Mouse (Mus musculus): ENCODE results near the gene S100a8. TPM values are rescaled to one million over a fixed set of nuclear protein-coding genes. Genes with fewer than 3 reads are reported as not detected.

S100a8 gene
- 1 to 10 TPM; 2.4 to 3.3 TPM for total RNA-seq (2021)

DNA sequence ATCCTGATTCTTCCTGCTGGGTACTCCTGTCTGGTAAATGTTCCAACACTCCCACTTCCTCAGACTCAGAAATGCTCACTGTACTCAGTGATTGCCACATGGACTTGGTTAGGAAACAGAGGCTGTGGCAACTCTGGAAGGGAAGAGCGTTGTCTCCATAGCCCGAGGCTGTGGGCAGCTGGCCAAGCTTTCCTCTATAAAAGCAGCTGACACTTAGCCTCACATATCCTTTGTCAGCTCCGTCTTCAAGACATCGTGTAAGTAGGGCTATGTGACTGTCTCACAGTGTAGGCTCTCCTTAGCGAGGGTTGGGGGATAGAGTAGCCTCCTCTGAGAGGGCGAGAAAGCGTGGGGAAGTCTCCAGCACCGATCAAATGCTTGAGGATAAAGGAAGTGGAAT lies at the start of gene S100a8:
Gene S100a8 (plus strand): TSS at position 133 of the 400 bp plus-strand sequence.
- peak in 1 of 2 experiments; percentile 11 for DNase-seq
- intact Hi-C loops (cut with DNase I), result no loop called here

DNA sequence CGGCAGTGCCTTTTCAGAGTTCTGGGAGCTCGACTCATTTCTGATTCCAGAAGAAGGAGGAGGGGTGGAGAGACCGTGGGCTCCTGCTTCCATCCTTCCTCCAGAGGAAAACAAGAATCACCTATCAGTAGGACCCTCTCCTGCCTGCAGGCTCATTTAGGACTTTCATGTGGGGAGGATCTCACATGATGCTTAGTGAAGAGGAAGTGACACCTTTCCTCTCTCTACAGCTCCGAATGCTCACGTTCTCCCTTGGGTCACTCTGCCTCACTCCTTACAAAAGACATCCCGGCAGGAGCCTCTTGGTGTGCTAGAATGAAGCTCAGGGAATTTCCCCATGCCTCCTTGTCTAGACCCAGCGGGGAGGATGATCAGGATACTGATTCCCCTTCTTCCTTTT lies 47.2 kb upstream of the S100a8 start:
- no peak for DNase-seq
- intact Hi-C loops (cut with DNase I), result no loop called here

DNA sequence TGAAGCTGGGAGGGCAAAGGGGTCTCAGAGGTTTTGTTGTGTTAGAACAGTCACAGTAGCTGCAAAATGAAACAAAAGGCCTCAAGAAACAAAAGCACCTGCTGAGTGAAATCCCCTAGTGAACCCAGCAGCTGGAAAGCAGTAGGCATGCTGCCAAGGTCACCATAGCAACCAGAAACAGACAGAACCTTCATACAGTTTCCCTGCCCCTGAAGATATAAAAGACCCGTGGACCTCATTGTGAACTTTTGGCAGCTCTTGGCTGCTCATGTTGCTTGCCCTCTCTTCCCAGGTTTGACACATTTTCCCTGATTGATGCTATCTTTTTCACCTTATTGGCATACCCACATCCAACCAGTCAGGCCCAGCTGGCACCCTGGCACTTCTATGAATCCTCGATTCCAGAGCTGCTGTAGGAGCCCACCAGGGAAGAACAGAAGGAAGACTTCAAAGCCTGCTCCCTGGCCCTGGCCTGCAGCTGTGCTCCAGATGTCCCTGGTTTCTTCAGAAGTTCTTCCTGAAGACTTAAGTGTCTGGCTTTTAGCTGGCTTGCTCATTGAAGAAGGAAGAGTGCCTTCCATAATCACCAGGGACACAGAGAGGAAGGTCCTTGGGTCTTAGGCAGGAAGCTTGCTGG lies 45.2 kb upstream of the S100a8 start:
- intact Hi-C loops (cut with DNase I), result no loop called here
- DNase-seq, result peak; percentile 59 to 75

DNA sequence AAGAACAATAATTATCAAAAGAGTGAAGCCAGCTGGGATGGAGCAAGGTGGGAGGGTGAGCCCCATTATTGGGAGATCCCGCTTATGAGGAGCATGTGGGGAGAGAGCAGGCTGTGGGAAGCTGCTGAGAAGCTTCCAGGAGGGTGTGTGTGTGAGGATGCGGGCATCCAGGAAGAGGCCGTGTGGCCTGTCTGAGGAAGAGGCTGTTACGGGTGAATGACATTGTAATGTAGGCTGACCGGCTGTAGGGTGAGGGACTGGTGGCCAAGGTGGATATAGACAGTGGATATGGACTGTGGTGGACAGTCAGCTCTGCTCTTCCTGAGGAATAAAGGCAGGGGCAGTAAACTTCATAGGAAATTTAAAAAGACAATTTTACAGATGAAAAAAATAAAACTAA lies 43.3 kb upstream of the S100a8 start:
- intact Hi-C loops (cut with DNase I), result no loop called here
- no peak for DNase-seq

DNA sequence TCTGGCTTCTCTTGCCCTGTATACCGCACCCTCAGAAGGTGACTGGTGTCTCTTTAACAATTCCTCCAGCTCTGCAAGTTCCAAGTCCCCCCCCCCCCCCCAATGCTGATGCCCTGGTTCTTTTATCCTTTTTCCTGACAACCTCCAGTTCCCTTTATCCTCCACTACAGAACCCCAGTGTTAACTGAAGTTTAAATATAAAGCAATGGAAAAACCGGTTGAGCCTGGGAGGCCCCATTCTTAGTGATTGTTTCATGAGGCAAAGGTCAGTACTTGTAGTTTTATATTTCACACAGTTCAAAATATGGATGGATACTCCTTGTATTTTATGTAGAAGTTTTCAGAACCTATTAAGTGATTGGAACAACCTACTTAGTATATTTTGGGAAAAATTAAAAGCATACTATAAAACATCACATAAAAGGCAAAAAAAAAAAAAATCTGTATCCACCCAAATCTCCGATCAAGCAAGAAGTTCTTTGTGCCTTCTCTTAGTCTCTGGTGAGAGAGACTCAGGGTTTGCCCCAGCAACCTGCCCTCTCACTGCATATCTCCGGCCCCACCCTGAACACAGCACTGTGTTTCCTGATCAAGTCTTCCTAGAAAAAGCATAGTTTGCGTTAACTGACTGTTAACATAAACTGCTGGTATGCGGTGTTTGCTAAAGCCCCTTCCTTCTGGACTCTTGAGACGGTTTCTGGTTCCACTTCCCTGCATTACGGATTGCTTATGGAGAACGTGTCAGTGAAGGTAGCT lies 42.3 kb upstream of the S100a8 start:
- intact Hi-C loops (cut with DNase I), result no loop called here
- no peak for DNase-seq

DNA sequence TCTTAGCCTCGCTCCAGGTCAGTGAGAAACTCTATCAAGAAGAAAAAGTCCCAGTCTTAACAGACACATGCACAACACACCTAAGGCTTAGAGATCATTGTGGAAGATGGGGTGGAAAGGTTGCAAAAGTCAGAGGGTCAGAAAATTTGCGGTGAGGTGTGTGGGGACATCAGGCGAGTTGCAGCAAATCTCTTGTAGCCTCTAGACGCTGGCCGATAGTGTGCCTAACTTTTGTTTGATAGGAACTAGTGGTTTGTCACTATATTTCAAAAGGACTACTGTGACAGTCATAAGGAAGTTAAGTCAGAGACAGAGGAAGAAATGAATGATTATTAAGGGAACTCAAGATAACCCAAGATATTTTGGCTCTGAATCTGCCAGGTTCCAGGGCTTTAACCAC lies 41.4 kb upstream of the S100a8 start:
- intact Hi-C loops (cut with DNase I), result no loop called here
- no peak for DNase-seq

DNA sequence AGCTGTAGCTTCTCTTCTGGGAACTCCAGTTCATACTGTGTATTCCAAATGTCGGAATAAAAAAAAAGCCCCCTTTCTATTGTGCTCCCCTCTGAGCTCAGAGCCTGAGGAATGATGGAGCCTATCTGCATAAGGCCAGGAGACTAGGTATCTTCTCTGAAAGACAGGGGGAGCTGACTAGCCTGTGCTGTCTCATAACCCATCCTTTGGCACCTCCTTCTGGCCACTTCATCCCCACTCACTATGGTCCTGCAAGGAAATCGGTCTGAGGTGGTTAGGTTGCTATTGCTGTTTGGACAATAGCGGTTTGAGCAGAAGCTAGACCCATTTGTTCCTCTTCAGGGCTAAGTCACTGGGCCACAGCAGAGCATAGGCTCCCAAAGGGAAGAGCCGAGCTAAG lies 41.0 kb upstream of the S100a8 start:
- intact Hi-C loops (cut with DNase I), result no loop called here

DNA sequence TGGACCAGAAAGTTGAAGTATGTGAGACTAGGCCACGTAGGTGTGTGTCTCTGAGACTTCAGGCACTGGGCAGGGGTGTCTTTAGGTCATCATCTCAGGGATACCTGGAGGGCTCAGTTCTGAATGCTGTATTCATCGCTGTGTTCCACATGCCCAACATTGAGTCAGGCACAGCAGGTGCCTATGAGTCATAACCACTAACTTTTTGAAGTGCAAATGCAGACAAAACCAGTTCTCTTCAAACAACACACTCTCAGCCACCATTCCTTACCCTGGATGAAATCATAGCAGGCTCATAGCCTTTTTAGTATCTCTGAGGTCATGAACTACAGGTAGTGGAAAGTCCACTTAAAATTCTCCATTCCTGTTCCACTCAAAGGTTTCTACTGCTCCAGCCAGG lies 39.5 kb upstream of the S100a8 start:
- DNase-seq, result no peak
- intact Hi-C loops (cut with DNase I), result no loop called here

More for the DNA sequence above, 41.0 kb upstream of the S100a8 start:
- DNase-seq, result no peak

DNA sequence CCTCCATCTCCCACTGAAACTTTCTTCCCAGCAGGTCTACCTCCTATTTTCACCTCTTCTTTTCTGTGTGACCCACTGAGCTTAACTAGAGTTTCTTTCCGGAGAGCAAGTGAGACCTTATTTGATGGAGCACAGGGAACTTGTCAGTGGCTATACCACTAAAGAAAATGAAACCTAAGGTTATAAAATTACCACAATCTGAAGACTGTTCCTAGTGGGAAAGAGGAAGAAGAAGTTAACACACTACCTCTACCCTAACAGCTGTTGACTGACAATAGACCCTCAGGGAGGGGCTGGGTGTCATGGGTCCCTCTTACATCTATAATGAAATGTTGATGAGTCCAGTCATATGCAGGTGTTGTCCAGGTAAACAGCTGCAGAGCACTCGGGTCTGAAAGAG lies 36.8 kb upstream of the S100a8 start:
- intact Hi-C loops (cut with DNase I), result no loop called here
- DNase-seq, result no peak

DNA sequence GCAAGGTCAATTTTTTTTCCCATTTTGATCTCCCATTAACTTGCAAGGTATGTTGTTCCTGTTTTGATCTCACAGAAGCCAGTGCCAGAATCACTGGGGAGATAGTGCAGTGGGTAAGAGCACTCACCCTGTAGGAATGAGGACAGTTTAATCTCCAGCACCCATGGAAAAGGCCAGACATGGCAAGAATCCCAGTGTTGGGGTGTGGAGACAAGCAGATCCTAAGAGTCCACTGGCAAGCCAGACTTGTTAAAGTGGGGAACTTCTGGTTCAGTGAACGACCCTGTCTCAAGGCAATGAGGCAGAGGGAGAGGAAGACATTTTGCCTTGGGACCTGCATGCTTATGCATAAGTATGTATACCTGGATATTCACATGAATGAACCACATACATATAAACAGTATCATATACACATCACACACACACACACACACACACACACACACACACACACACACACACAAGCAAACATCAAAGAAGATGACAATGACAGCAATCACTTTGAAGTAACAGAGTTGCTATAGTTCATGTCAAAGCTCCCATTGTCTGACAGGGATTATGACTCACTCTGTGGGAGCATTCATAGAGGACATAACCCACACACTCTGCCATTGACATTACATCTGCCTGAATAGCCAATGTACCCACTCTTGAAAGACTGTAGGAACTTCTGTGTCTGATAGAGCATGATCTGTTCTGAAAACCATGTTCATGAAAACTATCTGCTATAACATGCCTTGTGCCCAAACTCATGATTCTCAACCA lies 30.1 kb upstream of the S100a8 start:
- no peak for DNase-seq
- intact Hi-C loops (cut with DNase I), result no loop called here

DNA sequence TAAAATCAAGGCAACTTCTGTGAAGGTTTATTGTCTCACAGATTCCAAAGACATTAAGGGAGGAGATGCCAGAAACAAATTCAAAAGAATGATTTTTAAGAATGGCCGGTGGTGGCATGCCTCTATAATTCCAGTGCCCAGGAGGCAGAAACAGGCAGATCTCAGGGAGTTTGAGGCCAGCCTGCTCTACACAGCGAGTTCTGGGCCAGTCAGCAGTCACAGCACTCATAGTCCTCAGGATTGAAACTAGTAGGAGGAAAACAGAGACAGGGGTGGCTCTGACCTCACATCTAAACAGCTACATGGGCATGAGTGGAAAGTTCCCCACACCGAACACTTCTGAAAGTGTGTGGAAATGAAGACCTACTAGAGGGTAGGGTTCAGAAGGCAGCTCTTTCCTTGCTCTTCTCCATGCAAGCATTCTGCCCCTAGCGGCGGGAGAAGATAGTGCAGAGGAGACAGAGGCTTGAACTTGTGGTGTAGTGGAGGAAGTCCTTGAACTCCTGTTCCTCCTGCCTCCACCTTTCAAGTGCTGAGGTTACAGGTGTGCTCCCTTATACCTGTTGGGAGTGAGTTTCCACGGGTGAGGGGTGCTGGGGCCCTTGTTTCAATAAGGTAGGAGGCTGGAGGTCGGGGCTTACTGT lies 29.1 kb upstream of the S100a8 start:
- DNase-seq, result peak; percentile 17 to 40
- intact Hi-C loops (cut with DNase I), result no loop called here

DNA sequence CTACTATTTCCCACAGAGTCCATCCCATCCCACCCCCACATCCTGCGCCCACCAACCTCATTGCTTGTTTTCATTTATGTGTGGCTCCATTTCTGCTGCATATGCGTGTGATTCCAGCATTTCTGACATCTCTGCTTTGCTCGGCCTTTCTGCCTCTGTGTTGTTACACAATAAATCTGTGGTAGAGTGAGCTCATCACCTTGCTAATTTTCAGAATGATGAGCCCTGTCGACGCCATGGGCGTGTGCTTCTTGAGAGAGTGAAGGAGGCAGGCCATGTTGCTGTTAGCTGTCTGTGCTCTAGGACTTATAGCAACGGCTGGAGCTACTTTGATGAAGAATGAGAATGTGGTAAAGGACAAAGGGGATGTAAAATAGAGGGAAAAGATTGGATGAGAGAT lies 27.8 kb upstream of the S100a8 start:
- intact Hi-C loops (cut with DNase I), result no loop called here
- no peak for DNase-seq

DNA sequence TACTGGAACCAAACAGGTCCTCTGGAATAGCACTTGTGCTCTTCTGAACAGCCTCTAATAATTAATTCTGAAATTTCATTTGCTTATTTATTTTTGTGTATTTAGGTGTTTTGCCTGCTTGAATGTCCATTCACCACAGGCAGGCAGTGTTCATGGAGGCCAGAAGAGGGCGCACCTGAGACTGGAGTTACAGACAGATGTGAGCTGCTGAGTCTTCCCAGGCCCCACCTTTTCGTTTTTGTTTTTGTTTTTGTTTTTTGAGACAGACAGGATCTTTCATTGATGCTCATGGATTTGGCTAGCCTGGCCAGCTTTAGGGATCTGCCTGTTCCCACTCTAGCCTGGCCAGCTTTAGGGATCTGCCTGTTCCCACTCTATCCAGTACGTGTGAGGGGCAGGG lies 24.6 kb upstream of the S100a8 start:
- intact Hi-C loops (cut with DNase I), result loop anchor here (2.0 kb wide), 1 partner anchor 65 kb away; no protein-coding TSS in a partner anchor
- peak; percentile 41 to 63 for DNase-seq

DNA sequence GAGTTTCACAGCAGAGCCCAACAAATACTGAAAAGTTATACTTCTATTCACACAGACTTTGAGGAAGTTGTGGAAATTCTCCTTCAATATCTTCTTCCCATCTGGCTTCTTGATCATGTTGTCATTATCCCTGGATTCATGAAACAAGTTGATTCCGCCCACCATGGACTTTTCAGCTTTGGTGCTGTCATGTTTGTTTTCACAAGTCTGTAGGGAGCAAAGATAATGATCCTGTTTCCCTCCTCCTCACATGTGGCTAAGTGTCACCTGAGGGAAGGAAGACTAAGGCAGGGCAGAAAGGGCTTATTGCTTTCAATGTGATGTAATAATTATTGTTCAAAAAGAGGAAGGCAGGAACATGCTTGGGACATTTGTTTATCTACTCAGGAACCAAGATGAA lies 21.5 kb upstream of the S100a8 start:
- intact Hi-C loops (cut with DNase I), result no loop called here
- no peak for DNase-seq

DNA sequence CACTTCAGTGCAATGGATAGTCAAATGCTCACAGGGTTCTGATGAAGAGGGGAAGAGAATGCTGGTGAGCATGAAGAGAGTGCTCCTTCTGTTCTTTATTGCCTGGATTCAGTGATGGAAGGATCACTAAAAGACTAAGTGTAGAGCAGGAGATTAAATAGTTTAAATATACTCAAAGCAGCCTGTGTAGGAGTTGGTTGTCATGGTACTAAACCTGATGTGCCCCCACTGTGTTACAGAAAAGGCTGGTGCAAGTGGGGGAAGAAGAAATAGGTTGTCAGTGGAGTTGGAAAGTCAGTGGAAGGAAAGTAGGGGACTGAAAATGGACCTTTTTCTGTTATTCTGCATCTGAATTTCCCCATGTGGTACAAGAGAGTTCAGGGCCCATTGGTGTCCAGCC lies 19.8 kb upstream of the S100a8 start:
- intact Hi-C loops (cut with DNase I), result no loop called here

DNA sequence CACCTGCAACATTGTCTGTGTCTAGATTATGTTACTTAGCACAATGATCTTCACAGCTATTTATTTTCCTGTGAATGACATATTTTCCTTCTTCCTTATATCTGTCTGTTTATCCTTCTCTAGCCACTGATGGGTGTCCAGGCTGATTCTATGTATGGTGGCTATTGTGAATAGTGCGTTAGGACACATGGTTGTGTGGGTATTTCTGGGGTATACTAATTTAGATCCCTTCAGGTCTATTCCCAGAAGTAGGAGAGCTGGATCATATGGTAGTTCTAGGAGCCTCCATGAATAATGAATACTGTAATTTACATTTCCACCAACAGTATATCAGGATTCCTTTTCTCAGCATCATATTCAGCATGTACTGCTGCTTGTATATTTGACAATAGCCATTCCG lies 18.9 kb upstream of the S100a8 start:
- no peak for DNase-seq
- intact Hi-C loops (cut with DNase I), result loop anchor here (5.0 kb wide), 1 partner anchor 238 kb away; no protein-coding TSS in a partner anchor

More for the DNA sequence above, 19.8 kb upstream of the S100a8 start:
- DNase-seq, result no peak

DNA sequence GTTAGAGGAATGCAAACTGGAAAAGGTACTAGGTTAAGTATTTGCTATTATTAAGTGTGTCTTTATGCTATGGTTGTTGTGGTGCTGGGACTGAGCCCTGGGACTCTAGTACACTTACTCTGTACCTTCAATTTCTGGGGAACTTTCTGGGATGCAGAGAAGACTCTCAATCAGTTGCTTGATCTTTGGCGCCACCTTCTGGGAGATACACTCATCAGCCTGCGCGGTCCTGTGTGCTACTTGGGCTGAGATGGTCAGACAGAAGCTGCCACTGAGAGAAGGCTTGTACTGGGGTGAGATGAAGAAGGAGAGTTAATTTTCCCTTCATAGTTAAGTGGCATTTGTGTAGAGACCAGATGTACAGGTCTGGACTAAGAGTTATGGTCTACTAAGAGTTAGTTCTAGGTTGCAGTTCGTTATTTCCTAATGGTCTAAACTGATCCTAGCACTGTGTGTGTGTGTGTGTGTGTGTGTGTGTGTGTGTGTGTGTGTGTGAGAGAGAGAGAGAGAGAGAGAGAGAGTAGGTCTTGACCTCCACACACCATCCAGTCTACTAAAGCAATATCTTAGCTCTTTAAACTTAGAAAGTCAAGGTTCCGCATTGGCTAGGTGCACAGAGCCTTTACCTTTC lies 15.8 kb upstream of the S100a8 start:
- intact Hi-C loops (cut with DNase I), result loop anchor here (1.0 to 5.0 kb wide), 4 partner anchors 68 to 241 kb away; partner anchors contain the start of genes S100a14 and Snapin
- peak; percentile 66 to 74 for DNase-seq

DNA sequence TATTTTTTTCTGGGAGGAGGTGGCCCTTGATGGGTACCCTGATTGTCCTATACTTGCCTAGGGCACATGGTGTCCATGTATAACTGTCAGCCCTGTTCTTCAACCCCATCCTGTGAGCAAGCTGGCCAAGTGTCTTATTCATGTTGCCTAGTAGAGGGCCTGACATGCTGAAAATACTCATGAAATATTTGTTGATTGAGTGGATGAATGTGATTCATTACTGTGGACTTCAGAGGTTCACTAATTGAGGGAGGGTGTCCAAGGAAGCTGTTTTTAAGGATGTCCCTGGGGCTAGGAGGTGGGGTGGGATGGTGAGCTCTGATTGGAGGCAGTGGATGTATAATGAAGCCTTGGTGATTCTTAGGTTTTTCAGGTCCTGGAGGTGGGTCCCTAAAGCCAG lies 15.1 kb upstream of the S100a8 start, which contains the start of gene S100a7a:
Gene S100a7a (plus strand): TSS at position 301 of the 400 bp plus-strand sequence.
- intact Hi-C loops (cut with DNase I), result loop anchor here (1.0 to 5.0 kb wide), 4 partner anchors 69 to 241 kb away; partner anchors contain the start of genes S100a14 and Snapin
- DNase-seq, result no peak

DNA sequence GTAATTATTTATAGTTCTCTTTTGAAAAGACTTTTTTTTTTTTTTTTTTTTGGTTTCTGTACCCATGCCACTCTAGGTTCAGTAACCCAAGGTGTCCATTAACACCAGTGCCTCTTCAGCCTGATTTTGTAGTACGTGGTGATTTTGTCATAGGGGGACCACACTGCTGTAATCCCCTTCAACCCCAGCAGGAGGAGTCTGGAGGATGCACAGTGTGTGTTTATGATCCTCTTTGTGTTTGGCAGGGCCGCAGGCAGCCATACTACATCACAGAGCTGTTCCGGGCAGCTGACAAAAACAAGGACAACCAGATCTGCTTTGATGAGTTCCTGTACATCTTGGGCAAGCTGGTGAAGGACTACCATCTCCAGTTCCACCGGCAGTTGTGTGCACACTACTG lies 11.4 kb upstream of the S100a8 start:
- intact Hi-C loops (cut with DNase I), result no loop called here
- DNase-seq, result no peak

DNA sequence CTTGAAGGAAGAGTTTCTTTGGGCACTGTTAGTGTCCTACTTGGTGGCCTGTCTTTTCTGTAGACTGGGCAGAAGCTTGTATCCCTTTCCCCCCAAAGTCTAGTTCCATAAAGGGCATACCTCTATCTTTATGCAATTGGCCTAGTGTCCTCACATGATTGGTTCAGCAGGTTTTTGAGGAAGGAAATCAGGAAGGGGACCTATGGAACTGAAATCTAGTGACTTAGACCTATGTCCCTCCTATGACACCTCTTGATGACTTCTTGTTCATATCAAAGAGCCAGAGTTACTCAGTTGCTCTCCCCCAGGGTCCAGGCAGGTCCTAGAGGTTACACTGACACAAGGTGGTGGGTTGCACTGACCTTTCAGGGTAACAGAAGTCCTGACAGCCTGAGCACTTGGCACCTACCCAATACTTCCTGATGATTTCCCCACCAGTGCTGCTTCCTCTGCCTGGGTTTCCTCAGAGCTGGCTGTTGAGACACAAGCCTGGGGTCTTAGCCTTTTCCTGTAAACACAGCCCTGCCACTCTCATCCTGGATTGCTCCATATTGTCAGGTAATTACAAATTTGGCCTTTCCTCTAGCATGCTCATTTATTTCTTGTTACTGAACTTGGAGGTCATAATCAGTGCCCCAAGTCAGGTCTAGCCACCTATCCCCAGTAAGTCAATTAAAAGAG lies 9.3 kb upstream of the S100a8 start:
- intact Hi-C loops (cut with DNase I), result no loop called here
- no peak for DNase-seq
